Mouse (Mus musculus): ENCODE results near the gene Sptan1. TPM values are rescaled to one million over a fixed set of nuclear protein-coding genes. Genes with fewer than 3 reads are reported as not detected.

The Sptan1 gene
- polyA plus RNA-seq, 1 experiment = 235 TPM

DNA sequence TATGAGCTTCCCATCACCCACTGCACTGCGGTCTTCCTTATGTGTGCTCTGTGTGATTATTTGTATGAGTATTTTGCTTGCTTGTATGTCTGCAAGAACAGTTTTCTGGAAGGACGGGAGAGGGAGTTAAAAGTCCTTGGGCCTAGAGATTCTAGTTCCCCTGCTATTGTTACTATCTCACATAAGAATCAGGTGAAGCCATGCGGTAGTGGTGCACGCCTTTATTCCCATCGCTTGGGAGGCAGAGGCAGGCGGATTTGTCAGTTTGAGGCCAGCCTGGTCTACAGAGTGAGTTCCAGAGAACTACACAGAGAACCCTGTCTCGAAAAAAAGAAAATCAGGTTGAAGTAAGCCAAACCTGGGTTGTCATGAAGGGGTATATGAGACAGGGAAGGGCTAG lies 107.5 kb downstream of the Sptan1 start:
- H3K36me3 ChIP-seq (ENCODE audit: control insufficient read depth, insufficient read depth, low read length, poor library complexity, severe bottlenecking) = peaks cover 38% of the 10 kb centered on the region
- no peak overlapping the region for H3K9ac ChIP-seq (ENCODE audit: low read depth, poor library complexity, severe bottlenecking)
- H3K4me1 ChIP-seq (ENCODE audit: control insufficient read depth, insufficient read depth, low read length) = no peaks in the 10 kb centered on the region
- peak overlapping the region; percentile 37; the same call in 1 of the 2 replicates for H3K27ac ChIP-seq (ENCODE audit: insufficient read depth, low read length)
- no peaks in the 10 kb centered on the region for H3K27me3 ChIP-seq (ENCODE audit: control insufficient read depth, insufficient read depth, low read length, poor library complexity, severe bottlenecking)
- H3K4me3 ChIP-seq (ENCODE audit: low read depth, low read length) = no peak overlapping the region
- H3K9me3 ChIP-seq (replicated peaks; ENCODE audit: control insufficient read depth, insufficient read depth, low read length, poor library complexity, severe bottlenecking) = no peaks in the 10 kb centered on the region
- no peak for TF ChIP-seq CTCF (IDR thresholded peaks at IDR 0.05; ENCODE audit: low read depth, low read length)
- TF ChIP-seq EP300 (IDR thresholded peaks at IDR 0.05; ENCODE audit: insufficient read depth, low read depth, low read length) = no peak
- TF ChIP-seq POLR2A (IDR thresholded peaks at IDR 0.05; ENCODE audit: insufficient read depth, low read length) = no peak

DNA sequence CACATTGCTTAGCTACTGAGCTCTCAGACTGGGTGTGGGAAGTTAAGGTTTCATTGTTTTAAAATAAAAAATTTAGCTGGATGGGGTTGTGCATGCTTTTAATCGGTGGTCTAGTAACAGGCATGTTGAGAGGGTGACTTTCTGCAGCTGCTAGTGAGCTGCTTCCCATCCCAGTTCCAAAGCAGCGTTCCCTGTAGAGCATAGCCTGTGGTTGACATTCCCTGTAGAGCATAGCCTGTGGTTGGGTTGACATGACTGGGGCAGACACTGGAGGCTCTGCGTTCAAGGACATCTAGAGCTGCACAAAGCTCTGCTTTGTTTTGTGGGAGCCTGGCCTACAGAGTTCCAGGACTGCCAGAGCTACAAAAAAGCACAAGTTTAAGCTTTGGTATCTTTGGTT lies 107.9 kb downstream of the Sptan1 start:
- Histone ChIP-seq H3K36me3 (ENCODE audit: control insufficient read depth, insufficient read depth, low read length, poor library complexity, severe bottlenecking) (peaks cover 35% of the 10 kb centered on the region), H3K9ac (ENCODE audit: low read depth, poor library complexity, severe bottlenecking) (no peak overlapping the region), H3K9me3 (replicated peaks; ENCODE audit: control insufficient read depth, insufficient read depth, low read length, poor library complexity, severe bottlenecking) (no peaks in the 10 kb centered on the region), H3K27me3 (ENCODE audit: control insufficient read depth, insufficient read depth, low read length, poor library complexity, severe bottlenecking) (no peaks in the 10 kb centered on the region), H3K4me3 (ENCODE audit: low read depth, low read length) (no peak overlapping the region), H3K4me1 (ENCODE audit: control insufficient read depth, insufficient read depth, low read length) (no peaks in the 10 kb centered on the region), H3K27ac (ENCODE audit: insufficient read depth, low read length) (peak overlapping the region; percentile 37)
- TF ChIP-seq POLR2A (IDR thresholded peaks at IDR 0.05; ENCODE audit: insufficient read depth, low read length) (no peak), EP300 (IDR thresholded peaks at IDR 0.05; ENCODE audit: insufficient read depth, low read depth, low read length) (no peak), CTCF (IDR thresholded peaks at IDR 0.05; ENCODE audit: low read depth, low read length) (no peak)

DNA sequence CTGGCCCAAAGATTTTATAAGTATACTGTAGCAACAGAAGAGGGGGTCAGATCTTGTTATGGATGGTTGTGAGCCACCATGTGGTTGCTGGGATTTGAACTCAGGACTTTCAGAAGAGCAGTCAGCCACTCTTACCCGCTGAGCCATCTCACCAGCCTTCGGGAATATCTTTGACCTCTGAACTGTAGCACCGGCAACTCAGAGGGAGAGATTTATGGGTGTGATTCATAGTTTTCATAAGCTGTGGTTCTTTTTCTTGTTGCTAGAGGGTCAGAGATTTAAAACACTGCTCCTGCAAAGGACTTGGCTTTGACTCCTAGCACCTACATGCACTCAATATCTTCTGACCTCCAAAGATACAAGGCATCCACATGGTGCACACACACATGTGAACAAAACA lies 110.3 kb downstream of the Sptan1 start:
- no peak overlapping the region for H3K27ac ChIP-seq (ENCODE audit: insufficient read depth, low read length)
- peaks cover 6% of the 10 kb centered on the region for H3K4me1 ChIP-seq (ENCODE audit: control insufficient read depth, insufficient read depth, low read length)
- no peak for TF ChIP-seq CTCF (IDR thresholded peaks at IDR 0.05; ENCODE audit: low read depth, low read length)
- no peaks in the 10 kb centered on the region for H3K27me3 ChIP-seq (ENCODE audit: control insufficient read depth, insufficient read depth, low read length, poor library complexity, severe bottlenecking)
- H3K4me3 ChIP-seq (ENCODE audit: low read depth, low read length) = no peak overlapping the region
- no peak overlapping the region for H3K9ac ChIP-seq (ENCODE audit: low read depth, poor library complexity, severe bottlenecking)
- no peaks in the 10 kb centered on the region for H3K9me3 ChIP-seq (replicated peaks; ENCODE audit: control insufficient read depth, insufficient read depth, low read length, poor library complexity, severe bottlenecking)
- peaks cover 12% of the 10 kb centered on the region for H3K36me3 ChIP-seq (ENCODE audit: control insufficient read depth, insufficient read depth, low read length, poor library complexity, severe bottlenecking)

DNA sequence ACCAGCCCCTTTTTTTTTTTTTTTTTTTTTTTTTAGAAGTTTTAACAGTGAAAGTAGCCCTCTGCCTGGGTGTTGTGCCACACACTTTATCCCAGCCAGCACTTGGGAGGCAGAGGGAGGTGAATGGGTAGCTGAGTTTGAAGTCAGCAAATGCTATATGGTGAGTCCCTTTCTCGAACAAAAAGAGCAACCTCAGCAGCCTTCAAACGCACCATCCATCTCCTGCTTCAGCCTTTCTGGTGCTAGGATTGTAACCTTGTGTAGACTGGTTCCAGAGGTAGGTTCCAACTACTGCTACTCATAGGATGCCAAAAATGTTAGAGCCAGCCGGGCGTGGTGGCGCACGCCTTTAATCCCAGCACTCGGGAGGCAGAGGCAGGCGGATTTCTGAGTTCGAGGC lies 111.1 kb downstream of the Sptan1 start:
- Histone ChIP-seq H3K27me3 (ENCODE audit: control insufficient read depth, insufficient read depth, low read length, poor library complexity, severe bottlenecking) (no peaks in the 10 kb centered on the region), H3K4me1 (ENCODE audit: control insufficient read depth, insufficient read depth, low read length) (peaks cover 6% of the 10 kb centered on the region)
- TF ChIP-seq CTCF (IDR thresholded peaks at IDR 0.05; ENCODE audit: low read depth, low read length) (no peak), EP300 (IDR thresholded peaks at IDR 0.05; ENCODE audit: insufficient read depth, low read depth, low read length) (no peak), POLR2A (IDR thresholded peaks at IDR 0.05; ENCODE audit: insufficient read depth, low read length) (no peak)

DNA sequence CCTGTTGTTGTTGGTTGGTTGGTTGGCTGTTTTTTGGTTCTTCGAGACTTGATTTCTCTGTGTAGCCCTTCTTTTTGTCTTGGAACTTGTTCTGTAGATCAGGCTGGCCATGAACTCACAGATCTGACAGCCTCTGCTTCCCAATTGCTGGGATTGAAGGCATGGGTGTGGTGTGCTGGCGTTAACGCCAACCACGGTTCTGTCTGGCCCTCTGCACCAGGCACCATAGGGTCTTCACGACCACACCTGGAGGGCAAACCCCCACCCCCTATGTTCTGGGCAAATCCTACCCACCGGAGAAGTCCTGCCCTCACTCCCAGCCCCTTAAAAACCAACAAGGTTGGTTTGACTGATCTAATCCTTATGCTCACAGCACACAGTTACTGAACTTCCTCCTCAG lies 111.6 kb downstream of the Sptan1 start:
- Histone ChIP-seq H3K4me1 (ENCODE audit: control insufficient read depth, insufficient read depth, low read length) (peaks cover 6% of the 10 kb centered on the region), H3K9ac (ENCODE audit: low read depth, poor library complexity, severe bottlenecking) (no peak overlapping the region), H3K36me3 (ENCODE audit: control insufficient read depth, insufficient read depth, low read length, poor library complexity, severe bottlenecking) (peaks cover 7% of the 10 kb centered on the region), H3K9me3 (replicated peaks; ENCODE audit: control insufficient read depth, insufficient read depth, low read length, poor library complexity, severe bottlenecking) (no peaks in the 10 kb centered on the region), H3K27me3 (ENCODE audit: control insufficient read depth, insufficient read depth, low read length, poor library complexity, severe bottlenecking) (no peaks in the 10 kb centered on the region), H3K4me3 (ENCODE audit: low read depth, low read length) (no peak overlapping the region), H3K27ac (ENCODE audit: insufficient read depth, low read length) (peak overlapping the region; percentile 82)
- TF ChIP-seq EP300 (IDR thresholded peaks at IDR 0.05; ENCODE audit: insufficient read depth, low read depth, low read length) = no peak
- no peak for TF ChIP-seq POLR2A (IDR thresholded peaks at IDR 0.05; ENCODE audit: insufficient read depth, low read length)
- TF ChIP-seq CTCF (IDR thresholded peaks at IDR 0.05; ENCODE audit: low read depth, low read length) = no peak

More for the DNA sequence above, 111.1 kb downstream of the Sptan1 start:
- Histone ChIP-seq H3K9me3 (replicated peaks; ENCODE audit: control insufficient read depth, insufficient read depth, low read length, poor library complexity, severe bottlenecking) (no peaks in the 10 kb centered on the region), H3K4me3 (ENCODE audit: low read depth, low read length) (no peak overlapping the region), H3K9ac (ENCODE audit: low read depth, poor library complexity, severe bottlenecking) (no peak overlapping the region), H3K36me3 (ENCODE audit: control insufficient read depth, insufficient read depth, low read length, poor library complexity, severe bottlenecking) (peaks cover 10% of the 10 kb centered on the region), H3K27ac (ENCODE audit: insufficient read depth, low read length) (peak overlapping the region; percentile 3; the same call in 1 of the 2 replicates)

DNA sequence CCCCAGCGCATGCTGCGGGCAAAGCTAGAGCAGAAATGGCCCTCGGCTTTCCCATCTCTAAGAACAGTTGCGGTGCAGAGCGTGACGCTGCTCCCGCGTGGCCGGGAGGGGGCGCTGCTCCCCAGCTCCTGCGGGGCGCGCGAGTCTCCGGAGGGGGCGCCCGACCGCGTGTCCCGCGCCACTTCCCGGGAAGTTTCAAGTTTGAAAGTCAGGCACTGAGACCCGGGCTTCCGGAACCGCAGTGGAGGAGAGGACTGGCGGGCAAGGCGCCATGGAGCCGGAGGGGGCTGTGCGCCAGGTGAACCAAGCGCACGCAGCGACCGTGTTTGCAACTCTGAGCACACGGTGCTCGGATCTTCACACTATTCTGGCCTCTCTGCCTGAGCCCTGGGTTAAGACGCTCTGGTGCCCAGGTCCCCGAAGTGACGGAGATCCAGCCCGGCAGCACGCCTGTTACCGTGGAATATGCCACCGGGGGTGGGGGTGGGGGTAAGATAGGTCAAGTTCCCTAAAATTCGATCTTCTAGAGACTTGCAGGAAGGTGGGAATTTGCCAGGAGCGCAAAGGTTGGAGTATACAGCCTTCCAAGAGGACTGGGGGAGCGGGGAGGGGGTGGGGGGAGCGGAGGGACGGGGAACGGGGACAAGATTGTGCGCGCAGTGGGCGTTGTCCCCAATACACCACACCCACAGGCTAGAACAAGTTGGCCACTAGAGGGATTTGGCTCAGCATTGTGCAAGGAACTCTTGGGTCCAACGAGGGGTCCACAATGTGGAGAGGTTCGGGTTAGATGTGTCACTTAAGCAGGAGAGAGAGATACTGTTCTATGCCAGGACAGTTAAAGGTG lies 112.4 kb downstream of the Sptan1 start, which contains the start of gene Pkn3:
Gene Pkn3, plus strand, starts transcription at position 183 of the 847 bp plus-strand sequence.
- Histone ChIP-seq H3K9me3 (replicated peaks; ENCODE audit: control insufficient read depth, insufficient read depth, low read length, poor library complexity, severe bottlenecking) (no peaks in the 10 kb centered on the region), H3K36me3 (ENCODE audit: control insufficient read depth, insufficient read depth, low read length, poor library complexity, severe bottlenecking) (peaks cover 2% of the 10 kb centered on the region), H3K27me3 (ENCODE audit: control insufficient read depth, insufficient read depth, low read length, poor library complexity, severe bottlenecking) (no peaks in the 10 kb centered on the region), H3K27ac (ENCODE audit: insufficient read depth, low read length) (peak within 1 kb of the TSS; percentile 83), H3K4me3 (ENCODE audit: low read depth, low read length) (peak within 1 kb of the TSS; percentile 82), H3K9ac (ENCODE audit: low read depth, poor library complexity, severe bottlenecking) (peak within 1 kb of the TSS; percentile 89), H3K4me1 (ENCODE audit: control insufficient read depth, insufficient read depth, low read length) (peaks cover 6% of the 10 kb centered on the region)
- peak; percentile 98 for TF ChIP-seq CTCF (IDR thresholded peaks at IDR 0.05; ENCODE audit: low read depth, low read length)
- TF ChIP-seq EP300 (IDR thresholded peaks at IDR 0.05; ENCODE audit: insufficient read depth, low read depth, low read length) = no peak
- no peak for TF ChIP-seq POLR2A (IDR thresholded peaks at IDR 0.05; ENCODE audit: insufficient read depth, low read length)
